Mouse (Mus musculus): ENCODE measurements around the gene Senp7. TPM values are rescaled to one million over a fixed set of nuclear protein-coding genes. Genes with fewer than 3 reads are reported as not detected.

Senp7 gene
- 42.9 TPM for polyA plus RNA-seq (2017; shearing (Covaris generic))

DNA sequence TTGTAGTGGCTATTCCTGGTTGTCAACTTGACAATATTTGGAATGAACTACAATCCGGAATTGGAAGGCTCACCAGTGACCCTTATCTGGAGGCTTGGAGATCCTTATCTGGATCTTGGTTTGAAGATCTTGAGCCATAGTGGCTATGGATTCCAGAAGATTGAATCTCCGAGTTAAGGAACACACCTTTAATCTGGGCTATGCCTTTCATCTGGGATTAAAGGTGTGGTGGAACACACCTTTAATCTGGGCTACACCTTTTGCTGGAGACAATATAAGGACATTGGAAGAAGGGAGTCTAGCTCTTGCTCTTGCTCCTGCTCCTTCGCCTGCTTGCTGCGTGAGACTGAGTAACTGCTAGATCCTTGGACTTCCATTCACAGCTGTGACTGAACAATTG lies at the start of gene Senp7:
Gene Senp7, plus strand, starts transcription at position 301 of the 400 bp plus-strand sequence.

DNA sequence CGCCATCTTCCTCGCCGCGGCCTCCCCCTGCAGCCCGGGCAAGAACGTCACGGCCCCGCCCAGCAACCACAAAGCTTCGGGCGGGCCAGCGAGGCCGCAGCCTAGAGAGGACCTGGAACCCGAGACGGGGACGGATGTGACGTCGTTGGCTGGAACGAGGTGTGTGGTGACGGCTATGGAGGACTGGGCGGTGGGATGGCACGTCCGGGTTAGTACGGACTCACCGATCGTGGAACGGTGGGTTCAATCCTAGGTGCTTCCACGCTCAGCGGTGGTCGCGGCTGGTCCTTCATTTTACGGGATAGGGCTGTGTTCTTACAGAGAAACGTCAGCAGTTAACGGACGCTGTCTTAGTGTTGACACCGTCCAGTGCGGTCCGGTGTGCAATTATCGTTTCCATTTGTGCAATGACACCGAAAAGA lies 18.5 kb upstream of the Senp7 start, which contains the start of gene Pcnp:
Gene Pcnp, minus strand, starts transcription at position 79 of the 422 bp plus-strand sequence.

DNA sequence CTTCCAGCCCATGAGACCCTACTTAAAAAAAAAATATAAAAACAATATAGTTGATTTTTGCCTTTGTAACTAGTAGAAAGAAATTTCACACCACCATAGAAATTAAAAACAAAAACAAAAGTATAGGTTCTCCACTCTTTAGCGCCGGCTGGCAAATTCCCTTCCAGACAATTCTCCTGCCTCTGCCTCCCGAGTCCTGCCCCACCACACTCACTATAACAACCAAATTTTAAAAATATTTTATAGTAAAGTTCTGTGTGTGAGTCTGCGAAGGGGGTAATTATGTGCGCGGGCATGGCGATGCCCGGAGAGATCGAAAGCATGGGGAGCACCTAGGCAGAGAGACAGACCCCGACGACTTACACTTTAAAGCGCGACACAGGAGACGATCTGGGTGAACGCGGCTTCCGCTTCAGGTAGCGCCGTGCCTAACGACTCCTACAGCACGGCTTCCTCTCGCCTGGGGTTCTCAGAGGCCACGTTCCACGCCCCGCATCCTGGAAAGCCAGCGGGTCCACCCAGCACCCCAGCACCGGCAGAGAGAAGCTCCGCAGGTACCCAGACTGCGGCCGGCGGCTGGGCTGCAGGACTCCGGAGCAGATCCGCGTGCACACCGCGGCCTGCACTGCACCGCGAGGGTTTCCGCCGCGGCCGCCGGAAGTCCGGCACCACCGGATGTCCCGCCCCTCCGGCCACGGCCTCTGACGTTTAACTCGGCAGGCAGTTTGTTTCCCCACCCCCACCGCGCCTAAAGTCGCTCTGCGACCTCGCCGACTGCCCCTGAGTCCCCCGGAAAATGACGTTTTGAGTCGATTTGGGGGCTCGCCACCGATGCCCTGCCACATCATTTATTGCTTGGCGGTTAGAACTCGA lies 10.8 kb upstream of the Senp7 start, which contains the start of gene Trmt10c:
Gene Trmt10c, minus strand, starts transcription at position 682 of the 873 bp plus-strand sequence.

DNA sequence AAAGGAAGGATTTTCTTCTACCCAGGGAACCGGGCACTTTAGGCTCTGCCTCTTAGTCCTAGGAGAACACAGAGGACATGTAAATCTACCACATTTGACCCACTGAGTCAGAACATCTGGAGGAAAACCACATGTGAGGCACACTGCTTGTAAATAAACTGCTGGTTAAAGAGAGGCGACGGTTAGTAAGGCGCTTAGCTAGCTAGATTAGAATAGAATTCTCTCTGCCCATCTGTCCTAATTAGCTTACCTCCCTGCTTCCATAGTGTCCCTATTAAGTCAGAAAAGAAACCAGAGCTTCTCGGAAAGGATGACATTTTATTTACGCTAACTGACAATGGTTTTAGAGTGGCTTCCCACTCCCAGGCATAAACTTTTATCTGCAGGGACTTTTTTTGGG lies 155.9 kb downstream of the Senp7 start, which contains the start of gene Impg2:
Gene Impg2, plus strand, starts transcription at position 263 of the 400 bp plus-strand sequence.

Other genes starting within 250 kb of the Senp7 start
- gene Nfkbiz, start 209.4 kb upstream of the Senp7 start, polyA plus RNA-seq (2017; shearing (Covaris generic)), result 69.5 TPM
- gene Nxpe3, start 153.1 kb upstream of the Senp7 start, polyA plus RNA-seq (2017; shearing (Covaris generic)), result 12.1 TPM
- 65.1 TPM for gene Cep97, start 113.5 kb upstream of the Senp7 start, polyA plus RNA-seq (2017; shearing (Covaris generic))
- 671 TPM for gene Rpl24, start 82.1 kb upstream of the Senp7 start, polyA plus RNA-seq (2017; shearing (Covaris generic))
- gene Zbtb11, start 74.5 kb upstream of the Senp7 start, polyA plus RNA-seq (2017; shearing (Covaris generic)), result 101 TPM
- 103 TPM for gene Pcnp, start 18.6 kb upstream of the Senp7 start, polyA plus RNA-seq (2017; shearing (Covaris generic))
- gene Trmt10c, start 10.5 kb upstream of the Senp7 start, polyA plus RNA-seq (2017; shearing (Covaris generic)), result 51.4 TPM
- 0.46 TPM for gene Impg2, start 156.0 kb downstream of the Senp7 start, polyA plus RNA-seq (2017; shearing (Covaris generic))